Mouse (Mus musculus) brain, embryonic 14.5 days (tissue): ENCODE results near the gene 9930104L06Rik.

Source experiments
- CTCF ChIP-seq: fragments of 200-500 bp; IDR thresholded peaks from 2 replicates; pipeline ENCODE4 v1.5.1; 2012; ENCODE audit warnings: inconsistent platforms, mild to moderate bottlenecking, moderate library complexity, borderline replicate concordance; ENCODE audit not compliant: insufficient read depth, insufficient read length; ENCODE audit errors: extremely low read depth
- POLR2A ChIP-seq: fragments of 200-500 bp; IDR thresholded peaks from 2 replicates; pipeline ENCODE4 v1.6.1; 2012; ENCODE audit warnings: mild to moderate bottlenecking, inconsistent platforms, borderline replicate concordance; ENCODE audit not compliant: poor library complexity, insufficient read depth, insufficient read length, severe bottlenecking; ENCODE audit errors: extremely low read depth

- TF ChIP-seq POLR2A (no peak), CTCF (no peak)
These were observed 16.7 kb downstream of the 9930104L06Rik start for GRCm38 (mm10) chr4:124953546-124953945.
